Mouse (Mus musculus) myocyte (in vitro differentiated cells): ENCODE measurements around the gene Hist1h2ai. TPM values are rescaled to one million over a fixed set of nuclear protein-coding genes. Genes with fewer than 3 reads are reported as not detected.
"Not testable (repeated sequence)": the region's sequence is repeated elsewhere in the genome, so short reads cannot be mapped to it uniquely, and the experiment has no call there.

Experiments used
- H3K27me3 ChIP-seq: one replicate; pipeline ENCODE4 v1.6.1; 2011; ENCODE audit not compliant: control insufficient read depth, insufficient read depth, insufficient read length
- H3K36me3 ChIP-seq: one replicate; pipeline ENCODE4 v1.6.1; 2011; ENCODE audit not compliant: control insufficient read depth, insufficient read depth
- H3K4me2 ChIP-seq: one replicate; pipeline ENCODE4 v1.6.1; 2011; ENCODE audit warnings: low read depth, control low read depth
- H3K4me3 ChIP-seq: one replicate; pipeline ENCODE4 v1.5.1; 2011; ENCODE audit warnings: mild to moderate bottlenecking, control low read depth, moderate library complexity
- H3K79me2 ChIP-seq: one replicate; pipeline ENCODE4 v1.6.1; 2011; ENCODE audit not compliant: control insufficient read depth, insufficient read depth
- H3ac ChIP-seq: one replicate; pipeline ENCODE4 v1.6.1; 2011; ENCODE audit not compliant: control insufficient read depth, insufficient read length
- CEBPB ChIP-seq: IDR thresholded peaks from 2 replicates; pipeline ENCODE4 v1.6.1; 2011; ENCODE audit warnings: mild to moderate bottlenecking, moderate library complexity; ENCODE audit not compliant: poor library complexity, insufficient read depth, severe bottlenecking
- E2F4 ChIP-seq: IDR thresholded peaks from one replicate; pipeline ENCODE4 v1.6.1; 2011; ENCODE audit warnings: mild to moderate bottlenecking, control low read depth, moderate library complexity; ENCODE audit not compliant: insufficient read depth
- MAX ChIP-seq: IDR thresholded peaks from one replicate; pipeline ENCODE4 v1.6.1; 2011; ENCODE audit warnings: low read depth, mild to moderate bottlenecking, control low read depth
- MYOD1 ChIP-seq, 3 experiments: IDR thresholded peaks; one replicate each; pipeline ENCODE4 v1.6.1; 2011; ENCODE audit warnings: control low read depth in 2 of 3, low read depth in 2 of 3, mild to moderate bottlenecking in 2 of 3, moderate library complexity in 1 of 3; ENCODE audit not compliant: insufficient read length in 2 of 3, control insufficient read depth in 1 of 3
- MYOG ChIP-seq, 3 experiments: IDR thresholded peaks; one replicate each; pipeline ENCODE4 v1.6.1; 2011; ENCODE audit warnings: control low read depth in 2 of 3, low read depth in 2 of 3, mild to moderate bottlenecking in 2 of 3; ENCODE audit not compliant: insufficient read length in 2 of 3, control insufficient read depth in 1 of 3, insufficient read depth in 1 of 3
- POLR2A ChIP-seq: IDR thresholded peaks from one replicate; pipeline ENCODE4 v1.6.1; 2011; ENCODE audit warnings: low read depth, mild to moderate bottlenecking, control low read depth, moderate library complexity; ENCODE audit not compliant: insufficient read length
- POLR2AphosphoS2 ChIP-seq: IDR thresholded peaks from one replicate; pipeline ENCODE4 v1.6.1; 2011; ENCODE audit warnings: low read depth, control low read depth; ENCODE audit not compliant: insufficient read length
- REST ChIP-seq: IDR thresholded peaks from one replicate; pipeline ENCODE4 v1.6.1; 2011; ENCODE audit warnings: mild to moderate bottlenecking, control low read depth, moderate library complexity; ENCODE audit not compliant: insufficient read depth, insufficient read length
- SRF ChIP-seq: IDR thresholded peaks from one replicate; pipeline ENCODE4 v1.6.1; 2011; ENCODE audit warnings: low read depth; ENCODE audit not compliant: control insufficient read depth, insufficient read length
- TCF12 ChIP-seq: IDR thresholded peaks from one replicate; pipeline ENCODE4 v1.6.1; 2011; ENCODE audit warnings: mild to moderate bottlenecking, control low read depth; ENCODE audit not compliant: poor library complexity, insufficient read depth, severe bottlenecking
- TCF3 ChIP-seq: IDR thresholded peaks from one replicate; pipeline ENCODE4 v1.6.1; 2011; ENCODE audit warnings: low read depth, control low read depth; ENCODE audit not compliant: insufficient read length
- USF1 ChIP-seq: IDR thresholded peaks from one replicate; pipeline ENCODE4 v1.6.1; 2011; ENCODE audit warnings: low read depth, mild to moderate bottlenecking, control low read depth, moderate library complexity
- polyA plus RNA-seq: library from polyadenylated mRNA; unstranded; fragments of >200 nt; fragmentation: generic; extraction: Trizol; gene quantifications from one replicate; pipeline ENCODE4 v1.2.1, GENCODE M21; 2012; ENCODE audit warnings: missing spikeins

Gene Hist1h2ai
- polyA plus RNA-seq = 6.4 TPM

- H3K27me3 ChIP-seq, H3K79me2 ChIP-seq, H3ac ChIP-seq, H3K36me3 ChIP-seq: not testable (repeated sequence)
- H3K4me2 ChIP-seq = peak within 1 kb of the TSS; percentile 97
- H3K4me3 ChIP-seq = peak within 1 kb of the TSS; percentile 30
- peak; percentile 61 for TF ChIP-seq POLR2A
- TF ChIP-seq POLR2AphosphoS2 = peak; percentile 81
These were observed at the start of gene Hist1h2ai, which contains the start of gene Hist1h2bl for GRCm38 (mm10) chr13:21715864-21716539. Gene Hist1h2ai, plus strand, starts transcription at chr13:21716422. Gene Hist1h2bl, minus strand, starts transcription at chr13:21716143.

DNA sequence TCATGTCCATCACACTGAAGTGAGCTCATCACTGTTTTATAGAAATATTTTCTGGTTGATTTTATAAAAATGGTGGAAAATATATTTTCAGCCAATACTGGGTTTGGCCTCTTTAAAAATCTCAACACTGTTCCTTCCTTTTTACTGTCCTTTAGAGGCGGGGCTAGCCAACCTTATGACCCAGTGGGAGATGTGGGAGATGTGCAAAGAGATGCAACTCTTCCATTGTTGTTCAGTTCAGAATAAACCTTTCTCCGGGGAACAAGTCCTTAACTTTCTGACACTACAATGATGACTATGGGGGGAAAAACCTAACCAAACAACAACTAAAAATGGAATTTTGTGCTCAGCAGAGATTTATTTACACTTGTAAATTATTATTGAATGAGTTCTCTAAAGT is 38.9 kb upstream of the Hist1h2ai start, which contains the start of gene Olfr1360:
TSS of gene Olfr1360 (minus strand) at position 101 of the 400 bp plus-strand sequence.
- no peak for TF ChIP-seq MYOG (IDR thresholded peaks at IDR 0.05; ENCODE audit: control insufficient read depth in 1 of 3, insufficient read depth in 1 of 3, insufficient read length in 2 of 3, low read depth in 2 of 3)
- no peak for TF ChIP-seq E2F4
- no peak for TF ChIP-seq MYOD1 (IDR thresholded peaks at IDR 0.05; ENCODE audit: control insufficient read depth in 1 of 3, insufficient read length in 2 of 3, low read depth in 2 of 3)
- no peak for TF ChIP-seq USF1
- TF ChIP-seq POLR2AphosphoS2 = no peak
- TF ChIP-seq SRF = no peak
- no peak for TF ChIP-seq REST
- no peak for TF ChIP-seq CEBPB
- TF ChIP-seq TCF3 = no peak
- no peak for TF ChIP-seq TCF12
- TF ChIP-seq POLR2A = no peak
- TF ChIP-seq MAX = no peak
- H3K27me3 ChIP-seq = no peaks in the 10 kb centered on the region
- no peaks in the 10 kb centered on the region for H3K79me2 ChIP-seq
- no peak within 1 kb of the TSS for H3ac ChIP-seq
- no peaks in the 10 kb centered on the region for H3K36me3 ChIP-seq
- H3K4me2 ChIP-seq = no peak within 1 kb of the TSS
- no peak within 1 kb of the TSS for H3K4me3 ChIP-seq

GRCm38 (mm10) chr13:21697811-21698210 is 18.4 kb upstream of the Hist1h2ai start, which contains the start of gene Olfr1359:
Gene Olfr1359, plus strand, starts transcription at chr13:21698111.
- H3K4me2 ChIP-seq = no peak within 1 kb of the TSS
- H3K27me3 ChIP-seq = no peaks in the 10 kb centered on the region
- TF ChIP-seq POLR2AphosphoS2 (no peak), E2F4 (no peak), REST (no peak), MYOD1 (IDR thresholded peaks at IDR 0.05; ENCODE audit: control insufficient read depth in 1 of 3, insufficient read length in 2 of 3, low read depth in 2 of 3) (no peak), TCF3 (no peak), POLR2A (no peak), MAX (no peak), SRF (no peak), TCF12 (no peak), USF1 (no peak), CEBPB (no peak), MYOG (IDR thresholded peaks at IDR 0.05; ENCODE audit: control insufficient read depth in 1 of 3, insufficient read depth in 1 of 3, insufficient read length in 2 of 3, low read depth in 2 of 3) (no peak)
- H3ac ChIP-seq = no peak within 1 kb of the TSS
- H3K36me3 ChIP-seq = no peaks in the 10 kb centered on the region
- no peaks in the 10 kb centered on the region for H3K79me2 ChIP-seq
- H3K4me3 ChIP-seq = no peak within 1 kb of the TSS

DNA sequence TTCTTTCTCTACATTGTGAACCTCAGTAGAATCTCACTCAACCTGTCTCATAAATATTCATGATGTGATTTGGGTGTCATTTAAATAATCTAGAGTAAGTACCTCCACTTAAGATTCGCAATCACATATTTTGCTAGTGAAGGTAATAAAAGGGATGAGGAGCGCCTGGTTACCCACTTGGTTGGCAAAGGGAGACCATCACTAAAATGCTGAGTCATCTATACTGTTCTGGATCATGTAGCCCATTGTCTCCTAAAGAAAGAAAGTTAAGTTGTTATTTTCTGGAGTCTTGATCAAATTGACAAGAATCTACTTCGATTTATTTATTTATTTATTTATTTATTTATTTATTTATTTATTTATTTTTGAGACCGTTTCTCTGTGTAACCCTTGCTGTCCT is 9.6 kb upstream of the Hist1h2ai start:
- Histone ChIP-seq H3K27me3 (no peaks in the 10 kb centered on the region), H3K79me2 (no peaks in the 10 kb centered on the region), H3K36me3 (no peaks in the 10 kb centered on the region), H3K4me3 (no peak overlapping the region), H3ac (no peak overlapping the region), H3K4me2 (no peak overlapping the region)
- TF ChIP-seq SRF = no peak
- no peak for TF ChIP-seq CEBPB
- TF ChIP-seq MAX = no peak
- TF ChIP-seq POLR2A = no peak
- TF ChIP-seq MYOD1 (IDR thresholded peaks at IDR 0.05; ENCODE audit: control insufficient read depth in 1 of 3, insufficient read length in 2 of 3, low read depth in 2 of 3) = no peak
- no peak for TF ChIP-seq TCF12
- TF ChIP-seq E2F4 = no peak
- TF ChIP-seq TCF3 = no peak

GRCm38 (mm10) chr13:21710031-21710711 is 6.1 kb upstream of the Hist1h2ai start:
- Histone ChIP-seq H3K79me2 (no peaks in the 10 kb centered on the region), H3K4me3 (peak overlapping the region; percentile 48), H3K27me3 (no peaks in the 10 kb centered on the region), H3ac (no peak overlapping the region), H3K4me2 (peak overlapping the region; percentile 97), H3K36me3 (no peaks in the 10 kb centered on the region)
- TF ChIP-seq POLR2A (no peak), CEBPB (no peak), MYOG (IDR thresholded peaks at IDR 0.05; ENCODE audit: control insufficient read depth in 1 of 3, insufficient read depth in 1 of 3, insufficient read length in 2 of 3, low read depth in 2 of 3) (no peak), MYOD1 (IDR thresholded peaks at IDR 0.05; ENCODE audit: control insufficient read depth in 1 of 3, insufficient read length in 2 of 3, low read depth in 2 of 3) (no peak), TCF12 (no peak), SRF (no peak), MAX (no peak), E2F4 (no peak), USF1 (no peak), TCF3 (no peak), REST (no peak), POLR2AphosphoS2 (no peak)
